Mouse (Mus musculus) heart, adult 2 months (tissue): Measurements from ENCODE around the gene Strbp.

Source experiments
- CTCF ChIP-seq: fragments of 200-600 bp; IDR thresholded peaks from 2 replicates; pipeline ENCODE4 v1.8.1; 2022; ENCODE audit warnings: antibody characterized with exemption, mild to moderate bottlenecking, moderate library complexity
- POLR2A ChIP-seq: fragments of 200-500 bp; IDR thresholded peaks from 2 replicates; pipeline ENCODE4 v1.6.1; 2011; ENCODE audit warnings: mild to moderate bottlenecking, low read depth, low read length, control low read depth; ENCODE audit not compliant: insufficient read depth

DNA sequence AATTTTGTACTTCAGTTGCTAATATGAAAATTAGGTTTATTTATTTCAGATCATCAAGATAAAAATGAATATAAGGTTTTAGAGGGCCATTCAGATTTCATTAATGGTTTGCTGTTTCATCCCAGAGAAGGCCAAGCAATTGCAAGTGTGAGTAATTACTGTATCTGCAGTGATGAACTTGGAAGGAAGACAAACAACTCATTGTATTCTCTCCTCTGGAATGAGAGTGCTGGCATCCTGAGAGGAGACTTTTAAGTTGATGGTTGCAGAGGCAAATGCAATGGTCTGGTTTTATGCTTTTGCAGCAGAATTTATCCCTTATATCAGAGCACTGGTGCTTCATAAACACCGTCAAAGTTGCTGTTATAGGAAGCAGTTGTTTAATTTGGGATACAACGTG is 214.7 kb downstream of the Strbp start:
- no peak for TF ChIP-seq POLR2A
- TF ChIP-seq CTCF: no peak
